Mouse (Mus musculus): Measurements from ENCODE around the gene Dlk2. TPM values are rescaled to one million over a fixed set of nuclear protein-coding genes. Genes with fewer than 3 reads are reported as not detected.

Dlk2 gene
- polyA plus RNA-seq, 1 experiment from 2014 or later, result 3.1 TPM

- Histone ChIP-seq H3K9me3 (ENCODE audit: control insufficient read depth, low read length) (no peaks in the 10 kb centered on the region), H3K4me2 (ENCODE audit: low read depth, low read length) (peak overlapping the region; percentile 92), H3K36me3 (ENCODE audit: control insufficient read depth, insufficient read depth, low read length) (no peaks in the 10 kb centered on the region), H3K4me3 (ENCODE audit: low read length) (peak overlapping the region; percentile 84), H3K9ac (ENCODE audit: low read length) (peak overlapping the region; percentile 95), H3K27me3 (ENCODE audit: control insufficient read depth, insufficient read depth, low read depth, low read length) (0 out of 2 replicates have a peak, but pooled peaks cover 2% of the 10 kb centered on the region), H3K4me1 (replicated peaks; ENCODE audit: control insufficient read depth, insufficient read depth, low read length) (peaks cover 7% of the 10 kb centered on the region), H3K27ac (ENCODE audit: low read length) (peak overlapping the region; percentile 96)
- ATAC-seq (ENCODE audit: low read depth), result no peak
- 2% methylated on average over 27 of the region's 27 CpGs for WGBS
Measured at GRCm38 (mm10) chr17:46327413-46327905, 30.2 kb downstream of the Dlk2 start.

GRCm38 (mm10) chr17:46327906-46328534, 30.8 kb downstream of the Dlk2 start, which contains the start of gene Abcc10:
Gene Abcc10 (minus strand): TSS chr17:46328352.
- no peaks in the 10 kb centered on the region for H3K9me3 ChIP-seq (ENCODE audit: control insufficient read depth, low read length)
- H3K36me3 ChIP-seq (ENCODE audit: control insufficient read depth, insufficient read depth, low read length), result no peaks in the 10 kb centered on the region
- H3K9ac ChIP-seq (ENCODE audit: low read length), result peak within 1 kb of the TSS; percentile 95
- peak within 1 kb of the TSS; percentile 92 for H3K4me2 ChIP-seq (ENCODE audit: low read depth, low read length)
- peak; percentile 100 for ATAC-seq (ENCODE audit: low read depth)
- under 1% methylated on average over 40 of the region's 40 CpGs for WGBS
- peak within 1 kb of the TSS; percentile 84 for H3K4me3 ChIP-seq (ENCODE audit: low read length)
- H3K4me1 ChIP-seq (replicated peaks; ENCODE audit: control insufficient read depth, insufficient read depth, low read length), result peaks cover 7% of the 10 kb centered on the region
- peak within 1 kb of the TSS; percentile 96 for H3K27ac ChIP-seq (ENCODE audit: low read length)
- 0 out of 2 replicates have a peak, but pooled peaks cover 3% of the 10 kb centered on the region for H3K27me3 ChIP-seq (ENCODE audit: control insufficient read depth, insufficient read depth, low read depth, low read length)

GRCm38 (mm10) chr17:46328723-46329122, 31.5 kb downstream of the Dlk2 start:
- H3K4me3 ChIP-seq (ENCODE audit: low read length), result no peak overlapping the region; the same call in 1 of the 2 replicates
- H3K36me3 ChIP-seq (ENCODE audit: control insufficient read depth, insufficient read depth, low read length), result no peaks in the 10 kb centered on the region
- no peak for ATAC-seq (ENCODE audit: low read depth)
- H3K4me2 ChIP-seq (ENCODE audit: low read depth, low read length), result peak overlapping the region; percentile 92
- 0 out of 2 replicates have a peak, but pooled peaks cover 3% of the 10 kb centered on the region for H3K27me3 ChIP-seq (ENCODE audit: control insufficient read depth, insufficient read depth, low read depth, low read length)
- no peak overlapping the region for H3K9ac ChIP-seq (ENCODE audit: low read length)
- peaks cover 7% of the 10 kb centered on the region for H3K4me1 ChIP-seq (replicated peaks; ENCODE audit: control insufficient read depth, insufficient read depth, low read length)
- no peaks in the 10 kb centered on the region for H3K9me3 ChIP-seq (ENCODE audit: control insufficient read depth, low read length)
- H3K27ac ChIP-seq (ENCODE audit: low read length), result peak overlapping the region; percentile 21; the same call in 1 of the 2 replicates
- 58% methylated on average over 6 of the region's 6 CpGs for WGBS

- Histone ChIP-seq H3K36me3 (ENCODE audit: control insufficient read depth, insufficient read depth, low read length) (no peaks in the 10 kb centered on the region), H3K9me3 (ENCODE audit: control insufficient read depth, low read length) (no peaks in the 10 kb centered on the region), H3K27me3 (ENCODE audit: control insufficient read depth, insufficient read depth, low read depth, low read length) (0 out of 2 replicates have a peak, but pooled peaks cover 3% of the 10 kb centered on the region), H3K4me1 (replicated peaks; ENCODE audit: control insufficient read depth, insufficient read depth, low read length) (no peaks in the 10 kb centered on the region), H3K27ac (ENCODE audit: low read length) (no peak overlapping the region), H3K9ac (ENCODE audit: low read length) (no peak overlapping the region), H3K4me3 (ENCODE audit: low read length) (no peak overlapping the region), H3K4me2 (ENCODE audit: low read depth, low read length) (no peak overlapping the region)
- 21% methylated on average over 5 of the region's 5 CpGs for WGBS
- ATAC-seq (ENCODE audit: low read depth), result no peak
Measured at GRCm38 (mm10) chr17:46336475-46336874, 39.3 kb downstream of the Dlk2 start.

GRCm38 (mm10) chr17:46341208-46341607, 44.0 kb downstream of the Dlk2 start:
- no peak for ATAC-seq (ENCODE audit: low read depth)
- H3K4me1 ChIP-seq (replicated peaks; ENCODE audit: control insufficient read depth, insufficient read depth, low read length), result no peaks in the 10 kb centered on the region

GRCm38 (mm10) chr17:46351026-46351700, 53.9 kb downstream of the Dlk2 start:
- no peak for ATAC-seq (ENCODE audit: low read depth)
- Histone ChIP-seq H3K36me3 (ENCODE audit: control insufficient read depth, insufficient read depth, low read length) (no peaks in the 10 kb centered on the region), H3K9me3 (ENCODE audit: control insufficient read depth, low read length) (no peaks in the 10 kb centered on the region), H3K4me2 (ENCODE audit: low read depth, low read length) (no peak overlapping the region), H3K27ac (ENCODE audit: low read length) (no peak overlapping the region), H3K27me3 (ENCODE audit: control insufficient read depth, insufficient read depth, low read depth, low read length) (no peaks in the 10 kb centered on the region), H3K4me3 (ENCODE audit: low read length) (no peak overlapping the region), H3K4me1 (replicated peaks; ENCODE audit: control insufficient read depth, insufficient read depth, low read length) (no peaks in the 10 kb centered on the region), H3K9ac (ENCODE audit: low read length) (no peak overlapping the region)
- 79% methylated on average over 8 of the region's 8 CpGs for WGBS

More at GRCm38 (mm10) chr17:46341208-46341607, 44.0 kb downstream of the Dlk2 start:
- H3K9ac ChIP-seq (ENCODE audit: low read length), result no peak overlapping the region
- H3K4me3 ChIP-seq (ENCODE audit: low read length), result no peak overlapping the region
- H3K27ac ChIP-seq (ENCODE audit: low read length), result no peak overlapping the region
- WGBS, result 65% methylated on average over 7 of the region's 7 CpGs
- H3K9me3 ChIP-seq (ENCODE audit: control insufficient read depth, low read length), result no peaks in the 10 kb centered on the region; the same call in none of the 2 replicates
- no peaks in the 10 kb centered on the region for H3K27me3 ChIP-seq (ENCODE audit: control insufficient read depth, insufficient read depth, low read depth, low read length)
- H3K4me2 ChIP-seq (ENCODE audit: low read depth, low read length), result no peak overlapping the region
- H3K36me3 ChIP-seq (ENCODE audit: control insufficient read depth, insufficient read depth, low read length), result no peaks in the 10 kb centered on the region

Other genes starting within 250 kb of the Dlk2 start
- gene Mrps18a, start 186.4 kb upstream of the Dlk2 start, polyA plus RNA-seq (2015; fragmentation: Nextera tagmentation; extraction: Ambion mirVana), result 134 and 138 TPM in 2 replicates
- 23.7 and 26.8 TPM in 2 replicates for gene Rsph9, start 153.2 kb upstream of the Dlk2 start, polyA plus RNA-seq (2015; fragmentation: Nextera tagmentation; extraction: Ambion mirVana)
- 55.5 and 57.1 TPM in 2 replicates for gene Mad2l1bp, start 143.9 kb upstream of the Dlk2 start, polyA plus RNA-seq (2015; fragmentation: Nextera tagmentation; extraction: Ambion mirVana)
- gene Gtpbp2, start 136.4 kb upstream of the Dlk2 start, polyA plus RNA-seq (2015; fragmentation: Nextera tagmentation; extraction: Ambion mirVana), result 50.3 and 55.0 TPM in 2 replicates
- gene Polh, start 94.8 kb upstream of the Dlk2 start, polyA plus RNA-seq (2015; fragmentation: Nextera tagmentation; extraction: Ambion mirVana), result 24.1 and 26.0 TPM in 2 replicates
- 31.2 and 33.8 TPM in 2 replicates for gene Xpo5, start 94.6 kb upstream of the Dlk2 start, polyA plus RNA-seq (2015; fragmentation: Nextera tagmentation; extraction: Ambion mirVana)
- gene Polr1c, start 49.4 kb upstream of the Dlk2 start, polyA plus RNA-seq (2015; fragmentation: Nextera tagmentation; extraction: Ambion mirVana), result 90.6 and 91.2 TPM in 2 replicates
- gene Yipf3, start 49.3 kb upstream of the Dlk2 start, polyA plus RNA-seq (2015; fragmentation: Nextera tagmentation; extraction: Ambion mirVana), result 114 and 120 TPM in 2 replicates
- gene Lrrc73, start 43.9 kb upstream of the Dlk2 start, polyA plus RNA-seq (2015; fragmentation: Nextera tagmentation; extraction: Ambion mirVana), result 0.69 and 0.93 TPM in 2 replicates
- gene Tjap1, start 14.4 kb upstream of the Dlk2 start, polyA plus RNA-seq (2015; fragmentation: Nextera tagmentation; extraction: Ambion mirVana), result 39.1 and 40.8 TPM in 2 replicates
- 5.3 and 5.5 TPM in 2 replicates for gene Abcc10, start 30.9 kb downstream of the Dlk2 start, polyA plus RNA-seq (2015; fragmentation: Nextera tagmentation; extraction: Ambion mirVana)
- gene Zfp318, start 86.3 kb downstream of the Dlk2 start, polyA plus RNA-seq (2015; fragmentation: Nextera tagmentation; extraction: Ambion mirVana), result 6.0 and 7.0 TPM in 2 replicates
- gene Crip3, start 131.5 kb downstream of the Dlk2 start, polyA plus RNA-seq (2015; fragmentation: Nextera tagmentation; extraction: Ambion mirVana), result 3.3 and 8.2 TPM in 2 replicates
- 0.28 TPM in 1 of 2 replicates, not detected in the other for gene Slc22a7, start 141.0 kb downstream of the Dlk2 start, polyA plus RNA-seq (2015; fragmentation: Nextera tagmentation; extraction: Ambion mirVana)
- 0.03 and 0.05 TPM in 2 replicates for gene Ttbk1, start 190.3 kb downstream of the Dlk2 start, polyA plus RNA-seq (2015; fragmentation: Nextera tagmentation; extraction: Ambion mirVana)
- 33.4 and 37.2 TPM in 2 replicates for gene Dnph1, start 199.3 kb downstream of the Dlk2 start, polyA plus RNA-seq (2015; fragmentation: Nextera tagmentation; extraction: Ambion mirVana)
- gene Cul9, start 249.0 kb downstream of the Dlk2 start, polyA plus RNA-seq (2015; fragmentation: Nextera tagmentation; extraction: Ambion mirVana), result 4.0 and 4.1 TPM in 2 replicates

All from lung, embryonic 16.5 days (tissue).